Comparison of ENCODE assay signal across 14 mouse cellular contexts in genomic region chr9:77858127-77858794, GRCm38 (mm10).
"Had no signal": no experiment of that assay in that cellular context is flagged by ENCODE, and none has a peak within 500 bp of the region (broad histone marks: within the 10 kb centered on the region; RNA-seq: fewer than 3 reads in every experiment).

No protein-coding gene starts in this region.

- ATAC-seq: midbrain, embryonic 13.5 days; midbrain, embryonic 16.5 days had no signal

- H3K27me3 ChIP-seq: liver, embryonic 13.5 days; midbrain, embryonic 13.5 days had no signal

- H3K4me2 ChIP-seq: liver, embryonic 13.5 days; lung, embryonic 14.5 days; midbrain, embryonic 13.5 days had no signal

- H3K9ac ChIP-seq: liver, embryonic 13.5 days; lung, embryonic 14.5 days; midbrain, embryonic 13.5 days had no signal

- DNase-seq: kidney, postnatal 10 days; kidney, postnatal 4 days; layer of hippocampus, adult 9-11 months; layer of hippocampus, postnatal 36 days; liver, embryonic 13.5 days; lung, embryonic 14.5 days; lung, postnatal 36 days; thymus, postnatal 25 days had no signal

- H3K9me3 ChIP-seq: liver, embryonic 13.5 days; megakaryocyte, embryonic 14.5 days; midbrain, embryonic 10.5 days; midbrain, embryonic 13.5 days had no signal

- H3K4me3 ChIP-seq: left cerebral cortex, adult 2 months; liver, embryonic 13.5 days; megakaryocyte, embryonic 14.5 days; midbrain, embryonic 10.5 days; midbrain, embryonic 13.5 days had no signal

- H3K4me1 ChIP-seq: liver, embryonic 13.5 days; midbrain, embryonic 10.5 days; midbrain, embryonic 13.5 days had no signal

- H3K27ac ChIP-seq: left cerebral cortex, adult 2 months; liver, embryonic 13.5 days; midbrain, embryonic 10.5 days; midbrain, embryonic 13.5 days; stomach, postnatal 0 days had no signal

- H3K36me3 ChIP-seq: liver, embryonic 13.5 days; midbrain, embryonic 10.5 days; midbrain, embryonic 13.5 days had no signal
